Comparison of ENCODE assay signal across 9 mouse cellular contexts in genomic region chr6:82917076-82917777, GRCm38 (mm10). TPM values are rescaled to one million over a fixed set of nuclear protein-coding genes. Genes with fewer than 3 reads are reported as not detected.
DNase-seq lines count a peak whose midpoint lies in the region; ATAC-seq and TF ChIP-seq lines count a peak whose summit lies in the region.
"Had no signal": no experiment of that assay in that cellular context is flagged by ENCODE, and none has a peak within 500 bp of the region (broad histone marks: within the 10 kb centered on the region; RNA-seq: fewer than 3 reads in every experiment).

No protein-coding gene starts in this region.

- peak; percentile 97 for DNase-seq in brain, adult 2 months (ENCODE audit: low read depth, low spot score)
- peak; percentile 90 for DNase-seq in cerebellum, adult 11 months
- DNase-seq in hindbrain, postnatal 0 days (ENCODE audit: low spot score), result peak; percentile 89
- DNase-seq in midbrain, embryonic 14.5 days, result peak; percentile 13
- DNase-seq in urinary bladder, postnatal 36 days (ENCODE audit: low spot score in 2 of 2), result no peak
- no peak for DNase-seq in spleen, postnatal 14 days (ENCODE audit: low spot score in 2 of 2)
- DNase-seq in thymus, postnatal 4 days, result no peak

- H3K9me3 ChIP-seq in hindbrain, postnatal 0 days (ENCODE audit: low read length), result no peaks in the 10 kb centered on the region
- H3K9me3 ChIP-seq in midbrain, embryonic 14.5 days (ENCODE audit: control insufficient read depth, low read length), result no peaks in the 10 kb centered on the region

- no peak overlapping the region for H3K9ac ChIP-seq in hindbrain, postnatal 0 days (replicated peaks; ENCODE audit: low read length)
- no peak overlapping the region for H3K9ac ChIP-seq in midbrain, embryonic 14.5 days (replicated peaks; ENCODE audit: low read length)

- no peaks in the 10 kb centered on the region for H3K4me1 ChIP-seq in hindbrain, postnatal 0 days (ENCODE audit: insufficient read depth, low read length)
- no peaks in the 10 kb centered on the region for H3K4me1 ChIP-seq in midbrain, embryonic 14.5 days (ENCODE audit: control insufficient read depth, insufficient read depth, low read length)

- peak; percentile 88 for ATAC-seq in hindbrain, postnatal 0 days
- peak; percentile 29; the same call in 1 of the 2 replicates for ATAC-seq in midbrain, embryonic 14.5 days (ENCODE audit: low FRiP score, low TSS enrichment)

- no peak overlapping the region for H3K4me3 ChIP-seq in hindbrain, postnatal 0 days (ENCODE audit: low read length)
- no peak overlapping the region for H3K4me3 ChIP-seq in midbrain, embryonic 14.5 days (replicated peaks; ENCODE audit: low read depth, low read length)
- H3K4me3 ChIP-seq: erythroblast, embryonic 14.5 days; myocyte had no signal

- 45% methylated on average over 26 of the region's 26 CpGs for WGBS in hindbrain, postnatal 0 days
- 77% methylated on average over 26 of the region's 26 CpGs for WGBS in midbrain, embryonic 14.5 days

- H3K27me3 ChIP-seq in hindbrain, postnatal 0 days (ENCODE audit: insufficient read depth, low read length), result no peaks in the 10 kb centered on the region
- no peaks in the 10 kb centered on the region for H3K27me3 ChIP-seq in midbrain, embryonic 14.5 days (ENCODE audit: control insufficient read depth, insufficient read depth, low read length)

- peak overlapping the region; percentile 34; the same call in 1 of the 2 replicates for H3K4me2 ChIP-seq in hindbrain, postnatal 0 days (ENCODE audit: low read depth, low read length)
- H3K4me2 ChIP-seq in midbrain, embryonic 14.5 days (ENCODE audit: low read length), result no peak overlapping the region

- TF ChIP-seq CTCF in hindbrain, postnatal 0 days (IDR thresholded peaks at IDR 0.05; ENCODE audit: low read depth), result no peak

- peak overlapping the region; percentile 75 for H3K27ac ChIP-seq in hindbrain, postnatal 0 days
- H3K27ac ChIP-seq in midbrain, embryonic 14.5 days (replicated peaks; ENCODE audit: low read depth, low read length), result no peak overlapping the region; the same call in 1 of the 2 replicates

- no peaks in the 10 kb centered on the region; the same call in 1 of the 2 replicates for H3K36me3 ChIP-seq in hindbrain, postnatal 0 days (ENCODE audit: insufficient read depth, low read length)
- peaks cover 42% of the 10 kb centered on the region for H3K36me3 ChIP-seq in midbrain, embryonic 14.5 days (ENCODE audit: control insufficient read depth, insufficient read depth, low read length)

RNA-seq across cellular contexts. Expression of gene Sema4f, which starts 22.3 kb away (rescaled TPM):
- 19.2 and 21.6 TPM in 2 replicates for total RNA-seq in hindbrain, postnatal 0 days (2014; rRNA removed)
- 18.1 and 19.4 TPM in 2 replicates for polyA plus RNA-seq in hindbrain, postnatal 0 days (2015; fragmentation: Nextera tagmentation; extraction: Ambion mirVana)
- 11.3 and 11.5 TPM in 2 replicates for polyA plus RNA-seq in midbrain, embryonic 14.5 days (2014; fragmentation: Nextera tagmentation; extraction: Ambion mirVana)
- polyA plus RNA-seq: erythroblast, embryonic 14.5 days had no signal

RNA-seq across cellular contexts. Expression of gene M1ap, which starts 29.5 kb away (rescaled TPM):
- 0.16 TPM in 1 of 2 replicates, not detected in the other for total RNA-seq in hindbrain, postnatal 0 days (2014; rRNA removed)
- 0.24 and 0.38 TPM in 2 replicates for polyA plus RNA-seq in hindbrain, postnatal 0 days (2015; fragmentation: Nextera tagmentation; extraction: Ambion mirVana)
- 0.28 TPM in 1 of 2 replicates, not detected in the other for polyA plus RNA-seq in midbrain, embryonic 14.5 days (2014; fragmentation: Nextera tagmentation; extraction: Ambion mirVana)

Comparison
In these comparisons a context has a peak if more than half of its experiments do, and no peak if none do; other contexts are left out.
1. DNase-seq: peak in brain, adult 2 months (single experiment), cerebellum, adult 11 months (single experiment), hindbrain, postnatal 0 days (single experiment) and midbrain, embryonic 14.5 days (single experiment); none in urinary bladder, postnatal 36 days (0 of 2), spleen, postnatal 14 days (0 of 2) and thymus, postnatal 4 days (single experiment).